Mouse (Mus musculus): ENCODE data around the gene Usp28. TPM values are rescaled to one million over a fixed set of nuclear protein-coding genes. Genes with fewer than 3 reads are reported as not detected.

Usp28 gene
- polyA plus RNA-seq, 1 experiment from 2014 or later: 5.5 TPM

GRCm38 (mm10) chr9:49081561-49081960 is 96.4 kb downstream of the Usp28 start:
- Histone ChIP-seq H3K27ac (ENCODE audit: low read depth, low read length) (no peak overlapping the region), H3K4me3 (ENCODE audit: low read depth, low read length) (no peak overlapping the region), H3K9me3 (ENCODE audit: control insufficient read depth) (no peaks in the 10 kb centered on the region), H3K27me3 (replicated peaks; ENCODE audit: control insufficient read depth, insufficient read depth, low read length) (no peaks in the 10 kb centered on the region), H3K4me2 (replicated peaks; ENCODE audit: low read depth) (no peak overlapping the region), H3K4me1 (replicated peaks; ENCODE audit: control insufficient read depth, insufficient read depth, low read length) (no peaks in the 10 kb centered on the region), H3K36me3 (ENCODE audit: control insufficient read depth, insufficient read depth) (peaks cover 27% of the 10 kb centered on the region), H3K9ac (ENCODE audit: low read depth, low read length) (no peak overlapping the region)
- WGBS: 10% methylated on average over 4 of the region's 4 CpGs
- TF ChIP-seq CTCF (IDR thresholded peaks at IDR 0.05; ENCODE audit: low read depth): peak; percentile 90
- no peak for ATAC-seq

GRCm38 (mm10) chr9:49087317-49087716 is 102.1 kb downstream of the Usp28 start:
- Histone ChIP-seq H3K27ac (ENCODE audit: low read depth, low read length) (no peak overlapping the region), H3K4me1 (replicated peaks; ENCODE audit: control insufficient read depth, insufficient read depth, low read length) (no peaks in the 10 kb centered on the region), H3K9me3 (ENCODE audit: control insufficient read depth) (no peaks in the 10 kb centered on the region), H3K4me3 (ENCODE audit: low read depth, low read length) (no peak overlapping the region), H3K36me3 (ENCODE audit: control insufficient read depth, insufficient read depth) (no peaks in the 10 kb centered on the region), H3K27me3 (replicated peaks; ENCODE audit: control insufficient read depth, insufficient read depth, low read length) (no peaks in the 10 kb centered on the region), H3K9ac (ENCODE audit: low read depth, low read length) (no peak overlapping the region), H3K4me2 (replicated peaks; ENCODE audit: low read depth) (no peak overlapping the region)
- WGBS: 66% methylated on average over 11 of the region's 11 CpGs
- TF ChIP-seq CTCF (IDR thresholded peaks at IDR 0.05; ENCODE audit: low read depth): no peak
- ATAC-seq: no peak

Other genes starting within 250 kb of the Usp28 start
- gene Zbtb16, start 149.2 kb upstream of the Usp28 start, polyA plus RNA-seq (2015; fragmentation: Nextera tagmentation; extraction: Ambion mirVana): 0.61 and 0.91 TPM in 2 replicates
- gene Htr3a, start 74.3 kb upstream of the Usp28 start, polyA plus RNA-seq (2015; fragmentation: Nextera tagmentation; extraction: Ambion mirVana): 6.2 and 7.3 TPM in 2 replicates
- 0.96 and 1.1 TPM in 2 replicates for gene Htr3b, start 20.4 kb upstream of the Usp28 start, polyA plus RNA-seq (2015; fragmentation: Nextera tagmentation; extraction: Ambion mirVana)
- gene Zw10, start 70.2 kb downstream of the Usp28 start, polyA plus RNA-seq (2015; fragmentation: Nextera tagmentation; extraction: Ambion mirVana): 8.1 and 9.9 TPM in 2 replicates
- 0.86 and 1.1 TPM in 2 replicates for gene Tmprss5, start 95.9 kb downstream of the Usp28 start, polyA plus RNA-seq (2015; fragmentation: Nextera tagmentation; extraction: Ambion mirVana)

All from intestine, postnatal 0 days (tissue).